Mouse (Mus musculus) right cerebral cortex, postnatal 36 days (tissue): ENCODE measurements around the gene Nxph4.

Experiments
- DNase-seq, 2 experiments: peaks; one replicate each; pipeline ENCODE4 v3.0.0; 2022; ENCODE audit warnings: low spot score in 2 of 2, mixed read lengths in 1 of 2

Gene Nxph4

DNA sequence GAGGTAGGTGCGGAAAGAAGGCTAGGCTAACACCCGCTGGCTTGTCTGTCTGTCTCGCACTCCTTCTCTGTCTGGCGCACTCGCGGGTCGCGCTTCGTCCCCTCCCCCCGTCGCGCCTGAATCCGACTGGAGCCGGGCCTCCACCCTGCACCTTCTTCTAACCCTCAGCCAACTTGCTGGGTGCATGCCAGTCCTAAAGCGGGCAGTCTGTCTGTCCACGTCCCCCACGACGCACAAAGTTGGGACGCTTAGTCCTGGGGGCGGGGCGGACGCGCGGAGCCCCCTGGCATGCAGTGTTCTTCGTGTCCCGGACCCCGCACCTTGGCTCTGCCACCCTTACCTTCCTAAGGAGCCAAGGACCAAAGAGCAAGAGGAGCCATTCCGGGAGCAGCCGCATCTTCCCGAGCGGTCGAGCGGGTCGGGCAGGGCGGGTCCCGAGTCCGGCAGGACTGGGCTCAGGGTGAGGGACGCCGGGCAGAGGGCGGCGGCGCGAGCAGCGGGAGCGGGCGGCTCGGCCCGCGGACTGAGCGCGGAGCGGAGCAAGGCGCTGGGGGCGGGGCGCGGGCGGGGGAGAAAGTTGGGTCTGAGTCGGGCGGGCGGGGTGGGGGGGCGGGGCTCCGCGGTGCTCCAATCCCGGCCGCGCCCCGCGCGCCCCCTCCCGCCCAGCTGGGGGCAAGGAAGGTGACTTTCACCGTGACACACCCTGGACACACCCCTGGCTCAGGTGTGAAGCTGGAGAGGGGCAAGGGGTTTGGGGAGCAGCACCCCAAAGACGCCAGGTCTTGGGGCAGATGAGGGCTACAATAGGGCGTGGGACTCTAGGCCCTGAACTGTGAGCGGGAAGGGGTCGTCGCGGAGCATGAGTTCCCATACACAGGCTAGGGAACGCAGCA, at the start of gene Nxph4:
Nxph4 (minus strand) TSS at position 524 of the 893 bp plus-strand sequence.
- DNase-seq, result no peak

DNA sequence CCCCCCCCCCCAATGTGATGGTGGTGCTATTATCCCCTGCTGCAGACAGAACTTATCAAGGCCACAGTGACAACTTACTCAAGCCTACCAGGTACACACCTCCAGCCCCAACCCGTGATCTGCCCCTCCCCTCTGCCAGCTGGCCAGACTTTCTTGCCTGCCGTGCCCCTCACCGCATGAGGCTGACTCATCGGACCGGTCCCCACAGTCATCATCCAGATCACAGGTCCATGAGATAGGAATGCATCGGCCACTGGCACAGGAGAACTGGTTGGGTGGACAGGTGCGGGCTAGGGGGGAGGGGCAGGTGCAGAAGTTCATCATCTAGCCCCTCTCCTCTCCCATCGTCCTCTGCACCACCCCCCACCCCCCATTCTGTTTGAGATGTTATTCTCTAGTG, 49.3 kb upstream of the Nxph4 start:
- no peak for DNase-seq

DNA sequence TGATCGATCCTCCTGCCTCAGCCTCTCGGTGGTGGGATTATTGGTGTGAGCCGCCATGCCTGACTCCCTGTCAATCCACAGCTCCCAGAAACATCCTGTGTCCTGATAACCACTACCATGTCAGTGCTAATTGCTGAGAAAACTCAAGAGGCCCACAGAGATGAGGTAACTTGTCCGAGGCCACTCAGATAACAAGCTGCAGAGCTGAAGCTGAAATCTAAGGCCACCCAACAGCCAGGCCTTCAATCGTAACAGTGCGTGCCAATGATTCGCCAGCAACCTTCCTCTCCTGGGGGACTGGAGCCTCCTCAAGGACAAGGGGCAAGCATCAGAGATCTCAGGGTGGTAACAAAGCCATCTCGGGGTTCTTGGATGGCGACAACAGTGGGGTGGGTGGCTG, 46.9 kb upstream of the Nxph4 start:
- DNase-seq, result no peak

DNA sequence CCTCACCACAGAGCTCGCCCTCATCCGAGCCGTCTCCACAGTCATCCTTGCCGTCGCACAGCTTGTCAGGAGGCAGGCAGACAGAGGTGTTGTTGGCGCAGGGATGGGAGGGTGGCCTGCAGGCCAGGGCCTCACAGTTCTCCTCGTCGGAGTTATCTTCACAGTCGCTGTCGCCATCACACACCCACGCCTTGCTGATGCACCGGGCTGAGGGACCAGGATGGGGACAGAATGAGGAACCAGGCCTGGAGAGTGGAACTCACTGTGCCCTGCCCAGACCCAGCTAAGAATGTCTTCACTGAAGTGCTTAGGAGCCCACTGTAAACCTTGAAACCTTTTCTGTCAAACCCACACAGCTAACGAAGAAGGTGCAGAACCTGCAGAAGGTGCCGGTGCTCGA, 43.6 kb upstream of the Nxph4 start:
- DNase-seq, result no peak

DNA sequence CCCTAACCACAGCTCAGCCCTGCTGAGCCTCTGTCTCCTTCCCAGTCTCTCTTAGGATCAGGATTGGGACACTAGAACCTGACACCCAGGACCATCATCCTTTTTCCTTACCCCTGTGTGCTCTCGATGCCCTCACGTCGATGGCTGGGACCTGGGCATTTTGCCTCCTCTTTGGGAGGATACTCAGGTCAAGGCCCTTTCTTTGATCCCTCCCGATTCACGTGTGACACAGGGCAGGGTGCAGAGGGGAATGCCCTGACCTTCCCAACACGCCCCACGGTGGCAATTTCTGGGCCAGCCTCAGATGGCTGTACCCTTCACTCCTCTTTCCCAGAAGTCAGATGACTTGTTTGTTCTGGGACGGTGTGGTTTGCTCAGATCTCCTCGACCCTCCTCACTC, 42.8 kb upstream of the Nxph4 start:
- DNase-seq, result no peak

DNA sequence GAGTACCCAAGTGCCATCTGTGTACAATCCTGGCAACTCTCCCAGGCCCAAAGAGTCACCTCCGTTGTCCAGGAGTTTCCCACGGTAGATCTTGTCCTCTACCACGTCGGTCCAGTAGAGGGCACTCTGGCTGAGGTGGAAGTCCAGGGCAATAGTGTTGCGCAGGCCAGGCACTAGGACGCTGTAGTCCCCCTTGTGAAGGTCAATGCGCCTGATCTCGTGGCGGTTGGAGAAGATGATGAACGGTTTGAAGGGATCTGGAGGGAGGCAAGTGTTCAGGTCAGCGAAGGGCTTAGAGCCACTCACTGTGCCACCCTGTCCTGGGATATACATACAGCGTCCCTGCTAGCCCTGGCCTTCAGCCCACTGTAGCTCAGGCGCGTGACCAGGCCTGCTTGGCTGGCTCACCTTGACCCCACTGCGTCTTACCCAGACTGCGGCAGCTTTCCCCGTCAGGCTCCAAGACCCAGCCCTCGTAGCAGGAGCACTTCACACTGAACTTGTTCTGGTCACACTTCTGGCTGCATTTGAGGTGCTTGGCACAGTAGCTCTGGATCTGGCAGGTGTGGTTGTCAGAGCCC, 42.1 kb upstream of the Nxph4 start:
- DNase-seq, result no peak

DNA sequence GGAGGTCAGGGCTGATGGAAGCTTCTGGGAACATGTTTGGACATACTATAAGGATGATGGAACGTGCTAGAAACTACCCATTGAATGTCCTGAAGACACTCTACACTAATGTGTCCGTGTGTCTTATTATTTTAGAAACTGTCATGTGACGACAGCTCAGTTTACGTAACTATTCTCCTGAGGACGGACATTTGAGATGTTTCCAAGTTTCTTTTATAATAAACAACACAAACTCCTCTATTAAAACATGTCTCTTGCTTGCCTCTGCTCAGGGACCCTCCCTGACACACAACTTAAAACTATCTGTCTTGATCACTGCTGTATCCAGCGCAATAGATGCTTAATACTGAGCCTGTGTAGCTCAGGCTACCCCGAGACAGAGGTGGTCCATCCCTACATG, 41.4 kb upstream of the Nxph4 start:
- no peak for DNase-seq

DNA sequence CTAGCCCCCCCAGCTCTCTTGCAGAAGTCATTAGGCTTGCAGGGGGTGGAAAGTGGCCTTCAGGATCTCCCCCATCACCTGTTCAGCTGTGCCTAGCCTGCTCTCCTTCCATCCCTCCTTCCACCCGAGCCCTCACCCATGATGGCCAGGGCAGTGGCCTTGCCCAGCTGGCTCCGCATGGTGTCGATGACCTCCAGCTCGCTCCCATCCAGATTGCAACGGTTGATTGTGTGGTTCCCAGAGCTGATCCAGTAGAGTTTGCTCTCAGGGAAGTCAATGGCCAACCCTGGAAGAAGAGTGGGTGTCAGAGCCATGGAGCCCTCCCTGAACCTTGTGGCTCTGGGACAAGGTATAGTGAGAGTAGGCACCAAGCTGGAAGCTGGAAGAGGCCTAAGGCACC, 37.9 kb upstream of the Nxph4 start:
- DNase-seq, result no peak

DNA sequence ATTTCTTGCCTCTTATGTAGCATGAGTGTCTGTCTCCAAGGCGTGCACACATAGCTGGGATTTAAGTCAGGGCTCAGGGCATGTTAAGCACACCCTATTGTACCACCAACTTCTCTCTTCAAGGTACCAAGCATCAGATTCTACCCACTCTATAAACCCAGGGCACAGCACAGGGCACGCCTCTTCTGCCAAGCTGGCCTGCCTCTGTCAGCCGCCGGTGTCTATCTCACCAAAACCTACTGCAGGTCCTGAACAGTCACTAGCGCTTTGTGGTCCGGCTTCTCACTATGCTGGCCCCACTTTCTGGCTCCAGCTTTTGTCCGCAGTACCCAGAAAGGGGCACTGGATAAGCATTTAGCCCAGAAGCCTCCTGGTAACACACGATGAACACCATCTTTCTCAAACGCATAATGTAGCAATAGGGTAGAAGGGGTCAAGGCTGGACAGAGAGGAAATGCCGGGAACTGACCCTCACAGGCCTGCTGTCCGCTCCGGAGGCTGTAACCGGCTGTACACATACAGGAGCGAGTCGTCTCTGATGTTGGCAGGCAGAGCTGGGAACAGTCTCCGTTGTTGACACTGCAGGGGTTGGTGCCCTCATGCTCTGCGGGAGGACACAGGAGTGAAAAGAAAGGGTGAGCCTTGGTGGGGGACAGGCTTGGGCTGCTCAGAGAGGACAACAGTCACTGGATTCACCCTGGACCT, 36.7 kb upstream of the Nxph4 start:
- no peak for DNase-seq

DNA sequence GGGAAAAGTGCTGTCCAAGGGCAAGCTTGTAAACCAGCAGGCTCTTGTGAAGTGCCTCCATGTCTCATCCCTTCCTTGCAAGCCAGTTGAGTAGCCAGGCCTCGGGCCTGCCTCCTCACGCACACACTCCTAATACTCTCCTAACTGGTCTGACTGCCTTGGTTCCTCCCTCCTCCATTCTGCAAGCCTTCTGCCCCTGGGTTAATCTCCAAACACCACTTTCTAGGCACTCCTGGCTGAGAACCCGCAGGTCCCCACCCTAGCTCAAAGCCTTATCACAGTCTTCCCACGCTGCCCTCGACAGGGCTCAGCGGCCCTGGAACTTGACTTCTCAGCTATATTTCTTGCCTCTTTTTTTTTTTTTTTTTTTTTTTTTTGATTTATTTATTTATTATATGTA, 36.0 kb upstream of the Nxph4 start:
- no peak for DNase-seq

DNA sequence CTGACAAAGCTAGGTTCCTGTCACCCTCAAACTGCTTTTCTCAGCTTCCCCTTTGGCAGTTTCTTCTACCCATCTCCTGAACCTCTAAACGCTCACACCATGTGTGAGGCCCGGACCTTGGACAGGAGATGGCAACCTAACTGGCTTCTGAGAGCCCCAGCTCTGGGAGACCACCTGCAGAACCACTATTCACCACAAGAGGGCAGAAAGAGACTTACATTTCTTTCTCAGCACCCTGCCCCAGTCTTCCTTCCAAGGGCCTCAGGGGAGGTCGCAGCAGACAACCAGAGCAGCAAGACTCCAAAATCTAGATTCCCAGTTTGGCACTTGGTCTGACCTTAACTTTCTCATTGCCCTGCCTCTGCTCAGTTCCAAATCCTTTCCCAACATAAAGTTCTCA, 35.1 kb upstream of the Nxph4 start:
- DNase-seq, result no peak

DNA sequence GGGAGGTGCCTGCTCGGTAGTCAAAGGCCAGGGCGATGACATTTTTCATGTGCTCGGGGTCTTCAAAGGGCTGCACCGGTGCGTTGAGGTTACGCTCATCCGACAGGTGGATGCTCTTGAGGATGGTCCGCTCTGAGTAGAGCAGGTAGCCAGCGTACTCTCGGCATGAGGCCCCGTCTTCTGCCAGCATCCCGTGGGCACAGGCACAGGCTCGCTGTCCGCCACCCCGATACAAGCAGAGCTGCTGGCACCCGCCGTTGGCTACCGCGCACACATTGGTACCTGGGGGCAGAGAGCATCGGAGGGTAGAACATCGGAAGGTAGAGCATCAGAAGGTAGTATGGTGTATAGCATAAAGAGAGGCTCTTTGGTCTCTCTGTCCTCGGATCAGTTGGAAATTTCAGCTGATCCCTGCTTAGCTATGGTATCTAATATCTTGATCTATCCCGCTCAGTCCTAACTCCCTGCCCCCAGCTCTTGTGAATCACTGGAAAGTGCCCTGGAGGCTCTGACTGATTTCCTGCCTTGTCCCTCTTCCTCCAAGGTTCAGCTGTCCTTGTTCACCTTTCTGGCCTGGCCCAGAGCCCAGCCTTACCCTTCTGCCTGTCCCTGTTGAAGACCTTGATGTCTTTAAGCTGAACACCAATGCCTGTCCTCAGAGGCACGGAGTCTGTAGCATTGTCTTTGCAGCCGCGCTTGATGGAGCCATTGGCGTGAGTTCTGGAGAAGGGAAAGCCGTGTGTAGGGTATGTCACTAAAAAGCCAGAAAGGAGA, 32.4 kb upstream of the Nxph4 start:
- no peak for DNase-seq

DNA sequence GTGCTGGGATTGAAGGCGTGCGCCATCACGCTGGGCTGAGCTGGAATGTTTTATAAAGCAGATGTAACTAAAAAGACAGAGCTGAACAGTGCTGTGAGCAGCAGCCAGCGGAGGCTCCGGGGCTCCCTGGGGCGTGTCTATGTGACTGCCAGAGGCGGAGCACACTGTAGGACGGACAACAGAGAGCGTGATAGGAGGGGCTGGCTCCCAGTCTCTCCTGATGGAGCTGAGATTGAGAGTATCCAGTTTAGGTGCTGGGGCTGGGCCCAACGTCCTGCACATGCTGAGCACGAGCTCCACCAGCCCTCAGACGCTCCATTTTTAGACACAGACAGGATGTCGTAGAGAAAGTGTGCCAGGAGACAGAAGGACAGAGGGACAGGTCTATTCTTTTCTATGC, 29.9 kb upstream of the Nxph4 start:
- DNase-seq, result no peak

DNA sequence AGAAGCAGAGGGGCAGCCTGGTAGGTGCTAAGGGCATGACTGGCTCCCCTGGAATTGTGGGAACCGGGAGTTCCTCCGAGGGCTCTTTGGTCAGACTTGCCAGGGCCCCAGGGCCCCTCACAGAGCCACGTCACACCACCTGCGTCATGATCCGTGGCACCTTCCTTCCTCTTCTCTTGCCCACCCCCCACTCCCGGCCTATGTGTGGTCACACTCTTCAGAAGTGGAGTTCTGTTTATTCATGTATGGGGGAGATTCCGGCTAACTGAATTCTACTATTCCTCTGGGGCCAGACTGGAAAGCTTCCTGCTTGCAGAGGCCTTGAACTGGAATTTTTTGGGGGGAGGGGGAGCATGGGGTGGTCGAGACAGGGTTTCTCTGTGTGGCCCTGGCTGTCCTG, 29.5 kb upstream of the Nxph4 start:
- DNase-seq, result no peak

DNA sequence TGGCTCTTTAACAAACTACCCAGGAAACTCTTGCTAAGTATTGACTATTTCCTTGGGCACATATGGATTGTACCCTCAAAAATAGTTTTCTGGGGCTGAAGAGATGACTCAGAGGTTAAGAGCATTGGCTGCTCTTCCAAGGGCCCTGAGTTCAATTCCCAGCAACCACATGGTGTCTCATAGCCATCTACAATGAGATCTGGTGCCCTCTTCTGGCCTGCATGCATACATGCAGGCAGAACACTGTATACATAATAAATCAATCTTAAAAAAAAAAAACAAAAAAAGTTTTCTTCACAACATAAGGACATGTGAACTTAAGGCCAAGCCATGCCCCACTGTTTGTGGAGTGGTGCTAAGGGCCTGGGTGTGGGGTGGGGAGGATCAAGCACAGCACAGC, 26.8 kb upstream of the Nxph4 start:
- DNase-seq, result no peak

DNA sequence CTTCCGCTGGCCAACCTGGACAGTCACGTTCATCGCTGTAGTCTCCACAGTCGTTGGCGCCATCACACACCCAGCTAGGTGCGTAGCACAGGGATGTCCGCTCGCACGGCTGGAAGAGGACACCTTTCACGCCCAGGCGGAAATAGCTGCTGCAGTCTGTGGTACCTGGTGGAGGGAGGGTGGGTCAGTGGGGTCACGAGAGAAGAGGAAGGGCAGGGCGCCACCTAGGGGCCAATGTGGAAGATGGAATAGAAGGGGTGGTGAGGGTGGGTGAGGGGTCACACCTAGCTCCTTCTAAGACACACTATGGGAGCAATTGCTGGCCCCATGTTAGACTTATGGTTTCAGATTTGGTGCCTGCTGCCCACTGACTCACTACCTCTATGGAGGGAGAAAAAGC, 23.0 kb upstream of the Nxph4 start:
- DNase-seq, result no peak

DNA sequence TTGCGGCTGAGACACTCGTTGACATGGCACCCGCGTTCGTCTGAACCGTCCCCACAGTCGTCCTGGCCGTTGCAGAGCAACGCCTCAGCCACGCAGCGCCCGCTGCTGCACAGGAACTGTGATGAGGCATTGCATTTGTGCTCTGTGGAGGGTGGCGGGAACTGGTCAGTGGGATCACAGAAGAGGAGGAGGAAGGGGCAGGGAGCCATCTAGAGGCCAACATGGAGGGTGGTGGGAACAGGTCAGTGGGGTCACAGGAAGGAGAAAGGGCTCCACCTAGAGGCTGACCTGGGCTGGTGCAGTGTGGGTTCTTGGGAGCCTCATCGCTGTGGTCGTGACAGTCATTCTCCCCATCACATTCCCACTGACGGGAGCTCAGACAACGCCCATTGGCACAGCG, 21.3 kb upstream of the Nxph4 start:
- no peak for DNase-seq

DNA sequence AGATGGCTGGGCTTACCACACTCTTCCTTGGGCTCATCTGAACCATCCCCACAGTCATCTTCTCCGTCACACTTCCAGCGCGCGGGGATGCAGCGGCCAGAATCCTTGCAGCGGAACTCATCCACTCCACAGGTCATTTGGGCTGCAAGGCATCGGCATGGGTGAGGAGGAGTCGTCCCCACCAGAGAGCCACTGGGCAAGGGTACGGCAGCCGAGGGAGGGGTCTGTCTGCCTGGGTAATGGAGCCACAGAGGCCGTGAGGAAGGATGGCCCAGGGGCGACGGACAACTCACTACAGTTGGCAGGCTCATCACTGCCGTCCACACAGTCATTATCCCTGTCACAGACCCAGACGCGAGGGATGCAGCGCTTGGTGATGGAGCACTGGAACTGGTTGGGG, 15.5 kb upstream of the Nxph4 start:
- DNase-seq, result no peak

DNA sequence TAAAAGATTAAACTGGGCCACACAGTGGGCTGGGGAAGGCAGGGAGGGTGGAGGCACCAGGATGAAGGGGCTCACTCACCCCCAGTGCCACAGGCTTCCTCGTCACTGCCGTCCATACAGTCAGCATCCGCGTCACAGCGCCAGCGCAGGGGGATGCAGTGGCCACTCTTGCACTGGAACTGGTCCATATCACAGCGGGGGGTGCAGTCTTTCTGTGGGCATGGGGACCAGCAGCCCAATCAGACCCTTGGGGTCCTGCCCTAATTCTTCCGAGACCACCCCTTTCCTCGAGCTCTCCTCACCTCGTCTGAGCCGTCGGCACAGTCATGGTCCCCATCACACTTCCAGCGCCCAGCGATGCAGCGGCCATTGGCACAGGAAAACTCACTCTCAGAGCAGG, 13.9 kb upstream of the Nxph4 start:
- no peak for DNase-seq

DNA sequence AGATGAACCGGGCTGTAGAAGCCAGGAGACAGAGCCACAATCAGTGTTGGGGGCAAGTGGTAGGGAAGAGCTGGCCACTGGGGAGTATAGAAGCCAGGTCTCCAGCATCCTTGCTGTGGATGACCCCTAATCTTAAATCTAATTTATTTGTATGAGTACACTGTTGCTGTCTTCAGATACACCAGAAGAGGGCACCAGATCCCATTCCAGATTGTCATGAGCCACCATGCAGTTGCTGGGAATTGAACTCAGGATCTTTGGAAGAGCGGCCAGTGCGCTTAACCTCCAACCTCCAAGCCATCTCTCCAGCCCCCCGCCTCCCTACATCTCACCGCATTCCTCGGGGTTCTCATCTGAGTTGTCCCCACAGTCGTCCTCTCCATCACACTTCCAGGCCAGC, 12.1 kb upstream of the Nxph4 start:
- no peak for DNase-seq

DNA sequence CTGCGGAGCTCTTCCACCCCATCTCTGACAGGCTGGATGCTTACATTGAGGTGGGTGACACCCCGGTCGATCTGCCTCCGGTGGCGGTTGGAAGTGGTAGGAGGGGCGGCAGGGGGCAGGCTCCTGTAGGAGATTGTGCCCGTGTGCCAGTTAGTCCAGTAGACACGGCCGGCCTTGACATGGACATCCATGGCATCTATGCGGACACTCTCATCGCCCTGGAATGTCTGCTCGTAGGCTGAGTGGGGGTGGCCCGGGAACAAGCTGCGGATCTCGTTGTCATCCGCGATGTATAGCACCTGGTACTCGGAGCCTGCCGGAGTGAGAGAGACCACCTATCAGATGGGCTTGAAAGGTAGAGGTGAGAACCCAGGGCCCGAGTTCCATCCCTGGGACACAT, 10.0 kb upstream of the Nxph4 start:
- no peak for DNase-seq

DNA sequence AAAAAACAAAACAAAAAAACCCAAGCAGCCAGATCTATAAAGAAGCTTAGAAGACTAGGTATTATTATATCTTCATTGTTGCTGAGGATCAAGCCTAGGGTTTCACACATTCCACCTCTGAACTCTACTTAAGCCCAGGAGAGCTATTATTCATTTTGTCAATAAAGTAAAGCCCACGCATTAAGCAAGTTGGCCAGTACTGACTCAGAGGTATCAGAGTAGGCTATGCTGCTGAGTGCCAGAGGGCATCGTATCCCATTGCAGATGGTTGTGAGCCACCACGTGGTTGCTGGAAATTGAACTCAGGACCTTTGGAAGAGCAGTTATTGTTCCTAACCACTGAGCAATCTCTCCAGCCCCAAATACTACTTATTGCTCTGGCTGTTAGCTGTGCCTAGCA, 9.6 kb upstream of the Nxph4 start:
- no peak for DNase-seq
